Mouse (Mus musculus) heart, embryonic 13.5 days (tissue): ENCODE data around the gene Fgfbp3. TPM values are rescaled to one million over a fixed set of nuclear protein-coding genes. Genes with fewer than 3 reads are reported as not detected.
"Not testable (repeated sequence)": the region's sequence is repeated elsewhere in the genome, so short reads cannot be mapped to it uniquely, and the experiment has no call there.

ENCODE experiments used
- ATAC-seq: fragments of 200-750 bp; cut with Nextera tagmentation; 2 replicates; pipeline ENCODE4 v1.8.0; 2017; ENCODE audit warnings: moderate TSS enrichment; ENCODE audit not compliant: insufficient number of reproducible peaks, low FRiP score, low TSS enrichment; ENCODE audit errors: extremely low read depth
- H3K27ac ChIP-seq: fragments of 300-500 bp; sonication (generic); replicated peaks from 2 replicates; pipeline ENCODE4 v1.5.1; 2015; ENCODE audit warnings: moderate library complexity, mild to moderate bottlenecking, inconsistent platforms
- H3K27me3 ChIP-seq: fragments of 300-500 bp; sonication (generic); replicated peaks from 2 replicates; pipeline ENCODE4 v1.6.1; 2015; ENCODE audit warnings: mild to moderate bottlenecking, inconsistent platforms
- H3K36me3 ChIP-seq: fragments of 300-500 bp; sonication (generic); 2 replicates; pipeline ENCODE4 v1.6.1; 2015; ENCODE audit warnings: mild to moderate bottlenecking, inconsistent platforms
- H3K4me1 ChIP-seq: fragments of 300-500 bp; sonication (generic); 2 replicates; pipeline ENCODE4 v1.6.1; 2015; ENCODE audit warnings: inconsistent platforms
- H3K4me2 ChIP-seq: fragments of 300-500 bp; sonication (generic); 2 replicates; pipeline ENCODE4 v1.6.1; 2015; ENCODE audit warnings: inconsistent platforms, mild to moderate bottlenecking, moderate library complexity
- H3K4me3 ChIP-seq: fragments of 300-500 bp; sonication (generic); 2 replicates; pipeline ENCODE4 v1.5.1; 2015; ENCODE audit warnings: moderate library complexity, mild to moderate bottlenecking, inconsistent platforms
- H3K9ac ChIP-seq: fragments of 300-500 bp; sonication (generic); 2 replicates; pipeline ENCODE4 v1.6.1; 2015; ENCODE audit warnings: inconsistent platforms, mild to moderate bottlenecking, moderate library complexity
- H3K9me3 ChIP-seq: fragments of 300-500 bp; sonication (generic); 2 replicates; pipeline ENCODE4 v1.6.1; 2016; ENCODE audit warnings: inconsistent platforms
- WGBS: fragments of 180-500 bp; shearing (Covaris S2); methylation state at CpG from one replicate; pipeline ENCODE4 v1.1.7; 2015; ENCODE audit warnings: mixed read lengths; 5-methylcytosine and 5-hydroxymethylcytosine counted together
- polyA plus RNA-seq: library from polyadenylated mRNA; unstranded; fragments of >200 nt; fragmentation: Nextera tagmentation; extraction: Ambion mirVana; gene quantifications from 2 replicates; pipeline ENCODE4 v1.2.1, GENCODE M21; 2015

Gene Fgfbp3
- polyA plus RNA-seq, 1 experiment from 2014 or later = 4.2 TPM

DNA sequence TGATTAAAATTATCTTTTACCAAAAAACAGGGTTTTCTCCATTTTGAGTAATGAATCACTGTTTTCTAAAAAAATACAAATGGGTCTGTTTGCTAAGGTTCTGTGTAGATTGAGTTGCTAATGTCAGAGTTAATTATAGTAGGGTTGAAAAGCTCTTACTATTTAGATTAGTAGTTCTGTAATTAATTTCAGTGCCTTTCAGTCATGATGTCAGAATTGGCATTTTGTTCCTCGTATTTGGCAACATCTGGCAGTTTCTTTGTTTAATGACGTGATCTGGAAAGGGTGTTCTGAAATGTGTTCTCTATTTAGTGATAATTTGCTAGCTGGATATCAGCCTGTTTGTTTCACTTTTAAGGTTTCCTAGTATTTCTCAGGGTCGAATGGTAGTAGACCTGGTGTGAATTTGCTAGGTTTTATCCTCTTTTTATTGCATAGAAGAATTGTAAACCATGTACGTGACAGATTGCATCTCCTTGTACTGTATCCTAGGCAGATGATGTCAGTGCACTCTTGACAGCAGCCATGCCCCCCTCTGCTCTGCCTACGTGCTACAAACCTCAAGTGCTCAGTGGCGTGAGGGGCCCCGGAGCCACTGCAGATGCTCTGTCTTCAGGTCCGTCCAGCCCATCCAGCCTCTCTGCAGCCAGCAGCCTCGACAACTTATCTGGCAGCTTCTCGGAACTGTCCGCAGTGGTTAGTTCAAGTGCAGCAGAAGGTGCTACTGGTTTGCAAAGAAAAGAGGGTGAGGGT lies 40.5 kb downstream of the Fgfbp3 start:
- Histone ChIP-seq H3K4me3 (no peak overlapping the region), H3K4me1 (peaks cover 22% of the 10 kb centered on the region), H3K27ac (peak overlapping the region; percentile 81), H3K9me3 (no peaks in the 10 kb centered on the region), H3K36me3 (peaks cover 91% of the 10 kb centered on the region), H3K4me2 (peak overlapping the region; percentile 34), H3K27me3 (no peaks in the 10 kb centered on the region), H3K9ac (peak overlapping the region; percentile 56)
- WGBS = 44% methylated on average over 11 of the region's 11 CpGs
- peak; percentile 37; the same call in 1 of the 2 replicates for ATAC-seq

DNA sequence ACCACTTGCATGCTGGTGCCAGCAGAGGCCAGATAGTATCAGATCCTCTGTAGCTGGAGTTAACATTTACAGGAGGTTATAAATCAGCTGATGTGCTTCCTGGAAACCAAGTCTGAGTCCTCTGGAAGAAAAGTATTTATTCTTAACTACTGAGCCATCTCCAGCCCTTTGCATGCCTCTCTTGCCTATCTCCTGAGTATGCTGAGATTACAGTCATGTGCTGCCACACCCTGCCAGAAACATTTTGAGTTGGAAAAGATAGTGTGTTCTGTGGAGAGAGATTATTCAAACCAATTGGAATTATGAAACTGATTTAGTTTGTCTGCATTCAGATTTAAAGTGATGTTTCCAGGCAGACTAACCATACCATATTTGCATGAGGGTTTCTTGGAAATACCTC lies 42.1 kb downstream of the Fgfbp3 start:
- peaks cover 90% of the 10 kb centered on the region for H3K36me3 ChIP-seq

DNA sequence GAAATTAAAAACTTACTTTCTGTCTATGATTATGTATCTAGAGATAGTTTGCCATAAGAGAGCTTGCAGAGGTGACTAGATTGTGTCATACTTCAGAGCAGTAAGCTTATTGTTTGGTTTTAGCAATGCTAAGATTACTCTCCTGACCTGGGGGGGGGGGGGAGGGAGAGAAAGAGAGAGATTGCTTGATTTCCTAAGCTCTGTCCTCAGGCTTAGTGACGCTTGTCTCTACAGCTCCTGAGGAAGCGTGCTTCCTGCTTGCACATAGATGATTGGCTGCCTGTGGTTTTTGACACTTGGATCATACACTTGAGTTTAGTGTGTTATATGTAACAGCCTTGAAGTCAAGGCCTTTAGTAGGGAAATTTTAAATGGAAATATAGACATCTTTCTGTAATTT lies 44.8 kb downstream of the Fgfbp3 start:
- H3K4me3 ChIP-seq = no peak overlapping the region
- peaks cover 86% of the 10 kb centered on the region for H3K36me3 ChIP-seq
- H3K27ac ChIP-seq = no peak overlapping the region
- H3K27me3 ChIP-seq = no peaks in the 10 kb centered on the region
- no peak for ATAC-seq
- H3K9me3 ChIP-seq = no peaks in the 10 kb centered on the region
- H3K9ac ChIP-seq = no peak overlapping the region
- no peak overlapping the region for H3K4me2 ChIP-seq
- WGBS = 71% methylated on average over 2 of the region's 2 CpGs
- peaks cover 19% of the 10 kb centered on the region for H3K4me1 ChIP-seq

More for the DNA sequence above, 42.1 kb downstream of the Fgfbp3 start:
- H3K4me3 ChIP-seq = no peak overlapping the region
- no peaks in the 10 kb centered on the region for H3K27me3 ChIP-seq
- H3K27ac ChIP-seq = no peak overlapping the region; the same call in 1 of the 2 replicates
- peaks cover 22% of the 10 kb centered on the region for H3K4me1 ChIP-seq
- no peak for ATAC-seq
- no peak overlapping the region for H3K4me2 ChIP-seq
- H3K9ac ChIP-seq = no peak overlapping the region
- H3K9me3 ChIP-seq = no peaks in the 10 kb centered on the region

DNA sequence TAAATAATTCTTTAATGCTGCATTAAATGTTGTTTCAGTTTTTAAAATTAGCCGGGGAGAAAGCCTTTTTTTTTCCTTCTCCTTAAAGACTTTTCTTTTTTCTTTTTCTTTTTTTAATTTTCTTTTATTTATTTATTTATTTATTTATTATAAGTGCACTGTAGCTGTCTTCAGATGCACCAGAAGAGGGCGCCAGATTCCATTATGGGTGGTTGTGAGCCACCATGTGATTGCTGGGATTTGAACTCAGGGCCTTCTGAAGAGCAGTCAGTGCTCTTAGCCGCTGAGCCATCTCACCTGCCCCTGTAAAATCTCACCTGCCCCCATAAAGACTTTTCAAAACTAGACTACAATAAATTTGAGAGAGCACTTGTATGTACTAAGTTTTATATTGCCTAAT lies 50.7 kb downstream of the Fgfbp3 start:
- peaks cover 88% of the 10 kb centered on the region for H3K36me3 ChIP-seq
- WGBS = 76% methylated on average over 3 of the region's 3 CpGs

More for the DNA sequence above, 50.7 kb downstream of the Fgfbp3 start:
- not testable (repeated sequence) for H3K27ac ChIP-seq, H3K4me3 ChIP-seq, H3K9me3 ChIP-seq, ATAC-seq, H3K4me2 ChIP-seq, H3K4me1 ChIP-seq, H3K27me3 ChIP-seq, H3K9ac ChIP-seq

Other genes with a start within 250 kb of the Fgfbp3 start
- gene Ppp1r3c, start 183.0 kb downstream of the Fgfbp3 start, polyA plus RNA-seq = 49.2 and 64.7 TPM in 2 replicates
- gene Tnks2, start 85.4 kb downstream of the Fgfbp3 start, polyA plus RNA-seq = 35.0 and 35.8 TPM in 2 replicates
- gene Btaf1, start 6.5 kb upstream of the Fgfbp3 start, polyA plus RNA-seq = 6.5 and 6.9 TPM in 2 replicates